Mouse (Mus musculus) lung, postnatal 0 days (tissue): ENCODE results near the gene Iqsec1. TPM values are rescaled to one million over a fixed set of nuclear protein-coding genes. Genes with fewer than 3 reads are reported as not detected.
A peak's percentile ranks its signal among the peaks of the same experiment; 100 is the strongest.

ENCODE experiments used
- ATAC-seq: fragments of 200-750 bp; cut with Nextera tagmentation; 2 replicates; pipeline ENCODE4 v1.8.0; 2017; ENCODE audit warnings: moderate library complexity
- DNase-seq: peaks from one replicate; pipeline ENCODE4 v3.0.0-alpha.2; 2016; ENCODE audit warnings: low spot score
- H3K27ac ChIP-seq: fragments of 300-500 bp; sonication (generic); 2 replicates; pipeline ENCODE4 v1.5.1; 2014; ENCODE audit warnings: antibody characterized with exemption, mild to moderate bottlenecking, low read length, mixed read lengths
- H3K27me3 ChIP-seq: fragments of 300-500 bp; sonication (generic); replicated peaks from 2 replicates; pipeline ENCODE4 v1.6.1; 2014; ENCODE audit warnings: low read length, mixed read lengths; ENCODE audit not compliant: insufficient read depth
- H3K36me3 ChIP-seq: fragments of 300-500 bp; sonication (generic); 2 replicates; pipeline ENCODE4 v1.6.1; 2014; ENCODE audit warnings: low read length, mixed read lengths; ENCODE audit not compliant: insufficient read depth
- H3K4me1 ChIP-seq: fragments of 300-500 bp; sonication (generic); 2 replicates; pipeline ENCODE4 v1.6.1; 2014; ENCODE audit warnings: antibody characterized with exemption, low read depth, low read length, mixed read lengths; ENCODE audit not compliant: insufficient read depth
- H3K4me2 ChIP-seq: fragments of 300-500 bp; sonication (generic); replicated peaks from 2 replicates; pipeline ENCODE4 v1.6.1; 2014; ENCODE audit warnings: low read depth, mild to moderate bottlenecking, low read length, moderate library complexity, mixed read lengths
- H3K4me3 ChIP-seq: fragments of 300-500 bp; sonication (generic); 2 replicates; pipeline ENCODE4 v1.5.1; 2014; ENCODE audit warnings: low read depth, low read length
- H3K9ac ChIP-seq: fragments of 300-500 bp; sonication (generic); replicated peaks from 2 replicates; pipeline ENCODE4 v1.6.1; 2014; ENCODE audit warnings: low read depth, mild to moderate bottlenecking
- H3K9me3 ChIP-seq: fragments of 300-500 bp; sonication (generic); 2 replicates; pipeline ENCODE4 v1.6.1; 2016; ENCODE audit warnings: low read length, mixed read lengths
- CTCF ChIP-seq: IDR thresholded peaks from 2 replicates; pipeline ENCODE4 v1.5.1; 2016; ENCODE audit warnings: antibody characterized with exemption, mild to moderate bottlenecking
- EP300 ChIP-seq: IDR thresholded peaks from 2 replicates; pipeline ENCODE4 v1.6.1; 2016; ENCODE audit warnings: antibody characterized with exemption, mild to moderate bottlenecking, control low read depth
- WGBS: fragments of 180-500 bp; shearing (Covaris S2); extraction: QIAGEN DNeasy Blood & Tissue Kit; methylation state at CpG from one replicate; pipeline ENCODE4 v1.1.7; 2014; 5-methylcytosine and 5-hydroxymethylcytosine counted together
- polyA plus RNA-seq: library from polyadenylated mRNA; unstranded; fragments of >200 nt; fragmentation: Nextera tagmentation; extraction: Ambion mirVana; gene quantifications from 2 replicates; pipeline ENCODE4 v1.2.1, GENCODE M21; 2015

The Iqsec1 gene
- polyA plus RNA-seq, 1 experiment from 2014 or later, result 18.6 TPM

DNA sequence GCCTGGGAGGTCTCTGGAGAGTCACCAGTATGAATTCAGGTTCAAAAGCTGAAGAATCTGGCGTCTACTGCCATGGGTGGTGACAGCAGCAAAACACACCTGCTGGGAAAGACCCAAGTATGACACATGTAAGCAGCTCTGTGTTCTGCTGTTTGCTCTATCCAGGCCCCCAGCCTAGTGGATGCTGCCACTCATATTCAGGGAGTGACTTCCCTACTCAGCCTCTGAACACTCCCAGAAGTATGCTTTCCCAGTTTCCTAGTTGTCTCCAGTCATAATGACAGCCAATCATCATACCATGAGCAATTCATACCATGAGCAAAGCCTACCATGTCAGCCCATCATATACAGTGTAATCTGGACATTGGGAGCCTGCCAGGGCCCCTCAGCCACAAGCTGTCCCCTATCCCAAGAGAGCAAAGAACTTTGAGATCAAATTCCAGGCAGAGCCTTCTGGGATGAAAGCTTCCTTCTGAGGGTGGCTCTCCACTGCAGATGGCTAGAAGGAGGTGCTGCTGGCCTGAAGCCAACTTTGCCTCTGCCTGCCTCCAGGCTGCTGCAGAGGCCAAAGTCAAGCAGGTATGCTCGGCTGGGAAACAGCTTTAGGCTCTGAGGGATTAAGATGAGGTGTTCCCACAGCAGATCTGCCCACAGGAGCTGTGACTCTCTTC, 42.8 kb downstream of the Iqsec1 start:
- no peaks in the 10 kb centered on the region for H3K36me3 ChIP-seq
- peaks cover under 1% of the 10 kb centered on the region; the same call in 1 of the 2 replicates for H3K4me1 ChIP-seq
- H3K9ac ChIP-seq, result no peak overlapping the region
- DNase-seq (peak; percentile 52), ATAC-seq (peak; percentile 49)
- WGBS, result 25% methylated on average over 2 of the region's 2 CpGs
- H3K9me3 ChIP-seq, result no peaks in the 10 kb centered on the region
- no peak overlapping the region for H3K4me3 ChIP-seq
- H3K27ac ChIP-seq, result no peak overlapping the region
- H3K4me2 ChIP-seq, result no peak overlapping the region
- TF ChIP-seq CTCF (no peak), EP300 (no peak)
- H3K27me3 ChIP-seq, result no peaks in the 10 kb centered on the region

GRCm38 (mm10) chr6:90941257-90941656, 47.2 kb downstream of the Iqsec1 start:
- 35% methylated on average over 3 of the region's 3 CpGs for WGBS
- Histone ChIP-seq H3K4me1 (no peaks in the 10 kb centered on the region; the same call in 1 of the 2 replicates), H3K4me3 (no peak overlapping the region), H3K27me3 (no peaks in the 10 kb centered on the region), H3K27ac (no peak overlapping the region), H3K36me3 (no peaks in the 10 kb centered on the region), H3K9me3 (no peaks in the 10 kb centered on the region), H3K4me2 (no peak overlapping the region), H3K9ac (no peak overlapping the region)
- no peak for TF ChIP-seq EP300
- no peak for TF ChIP-seq CTCF
- DNase-seq (no peak), ATAC-seq (no peak; the same call in 1 of the 2 replicates)

GRCm38 (mm10) chr6:90933656-90934055, 54.8 kb downstream of the Iqsec1 start:
- 86% methylated on average over 3 of the region's 3 CpGs for WGBS
- H3K4me3 ChIP-seq, result no peak overlapping the region
- no peaks in the 10 kb centered on the region for H3K27me3 ChIP-seq
- H3K27ac ChIP-seq, result no peak overlapping the region
- no peaks in the 10 kb centered on the region for H3K4me1 ChIP-seq
- no peak overlapping the region for H3K9ac ChIP-seq
- ATAC-seq (no peak), DNase-seq (no peak)
- H3K9me3 ChIP-seq, result no peaks in the 10 kb centered on the region
- TF ChIP-seq EP300 (no peak), CTCF (no peak)
- no peak overlapping the region for H3K4me2 ChIP-seq
- H3K36me3 ChIP-seq, result no peaks in the 10 kb centered on the region

DNA sequence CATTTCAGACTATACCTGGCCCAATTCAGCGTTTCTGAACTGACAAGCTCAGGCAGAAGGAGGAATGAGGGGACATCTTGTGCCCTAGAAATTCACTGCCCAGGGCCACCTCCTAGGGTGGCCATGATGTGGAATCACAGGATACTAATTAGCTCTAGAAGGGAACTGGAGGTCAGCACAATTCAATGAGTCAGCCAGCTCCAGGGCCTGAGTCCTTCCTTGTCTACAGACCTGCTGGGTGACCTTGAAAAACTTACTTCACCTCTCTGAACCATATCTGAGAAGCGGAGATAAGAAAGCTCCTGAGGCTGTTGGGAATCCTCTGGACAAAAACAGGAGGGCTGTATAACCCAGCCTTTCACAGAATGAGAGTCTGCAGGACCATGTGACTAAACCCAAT, 59.7 kb downstream of the Iqsec1 start:
- no peaks in the 10 kb centered on the region for H3K27me3 ChIP-seq
- DNase-seq (no peak), ATAC-seq (no peak)
- H3K36me3 ChIP-seq, result no peaks in the 10 kb centered on the region
- H3K9me3 ChIP-seq, result no peaks in the 10 kb centered on the region
- 60% methylated on average over 2 of the region's 2 CpGs for WGBS
- H3K9ac ChIP-seq, result no peak overlapping the region
- H3K4me3 ChIP-seq, result no peak overlapping the region
- no peaks in the 10 kb centered on the region for H3K4me1 ChIP-seq
- H3K27ac ChIP-seq, result no peak overlapping the region
- TF ChIP-seq EP300, result no peak
- no peak for TF ChIP-seq CTCF
- no peak overlapping the region for H3K4me2 ChIP-seq

GRCm38 (mm10) chr6:90925472-90925871, 63.0 kb downstream of the Iqsec1 start:
- Histone ChIP-seq H3K4me3 (no peak overlapping the region), H3K27me3 (no peaks in the 10 kb centered on the region), H3K36me3 (no peaks in the 10 kb centered on the region), H3K4me2 (no peak overlapping the region), H3K4me1 (no peaks in the 10 kb centered on the region), H3K9ac (no peak overlapping the region), H3K9me3 (no peaks in the 10 kb centered on the region), H3K27ac (no peak overlapping the region)
- peak; percentile 82 for DNase-seq
- ATAC-seq, result peak; percentile 87
- WGBS, result 29% methylated on average over 3 of the region's 3 CpGs
- TF ChIP-seq CTCF (no peak), EP300 (peak; percentile 34; the same call in 1 of the 2 replicates)

DNA sequence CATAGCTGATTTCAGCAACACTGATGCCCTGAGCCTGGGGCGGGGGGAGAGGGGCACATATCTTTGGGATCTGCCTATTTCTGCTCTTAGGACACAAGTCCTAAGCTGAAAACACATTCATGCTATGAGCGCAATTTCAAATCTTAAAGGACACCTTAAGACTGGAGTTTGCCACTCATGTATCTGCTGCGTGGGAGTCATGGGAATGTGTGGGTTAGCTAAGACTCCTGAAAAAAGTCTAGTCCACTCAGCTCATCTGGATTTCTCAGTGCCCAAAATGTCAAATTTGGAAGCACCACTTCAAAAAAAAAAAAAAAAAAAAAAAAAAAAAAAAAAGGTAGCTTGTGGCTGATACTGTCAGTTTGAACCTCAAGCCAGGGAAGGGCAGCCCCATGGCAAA, 63.7 kb downstream of the Iqsec1 start:
- Histone ChIP-seq H3K27me3 (no peaks in the 10 kb centered on the region), H3K4me3 (no peak overlapping the region), H3K27ac (no peak overlapping the region), H3K4me2 (no peak overlapping the region), H3K9ac (no peak overlapping the region), H3K36me3 (no peaks in the 10 kb centered on the region), H3K9me3 (no peaks in the 10 kb centered on the region), H3K4me1 (peaks cover 2% of the 10 kb centered on the region; the same call in 1 of the 2 replicates)
- ATAC-seq (no peak), DNase-seq (no peak)
- TF ChIP-seq EP300, result no peak
- TF ChIP-seq CTCF, result no peak
- 94% methylated on average over 3 of the region's 3 CpGs for WGBS
